Mouse (Mus musculus): Measurements from ENCODE around the gene Slco3a1. TPM values are rescaled to one million over a fixed set of nuclear protein-coding genes. Genes with fewer than 3 reads are reported as not detected.

Gene Slco3a1
- polyA plus RNA-seq, 1 experiment from 2014 or later: 28.2 TPM

GRCm38 (mm10) chr7:74386257-74386656 lies 168.3 kb downstream of the Slco3a1 start:
- no peaks in the 10 kb centered on the region for H3K36me3 ChIP-seq (replicated peaks)
- H3K27me3 ChIP-seq (replicated peaks): no peaks in the 10 kb centered on the region
- no peaks in the 10 kb centered on the region for H3K9me3 ChIP-seq
- no peak for ATAC-seq (replicated peaks)
- no peak overlapping the region for H3K4me2 ChIP-seq
- H3K9ac ChIP-seq: no peak overlapping the region
- H3K4me3 ChIP-seq: no peak overlapping the region
- 71% methylated on average over 5 of the region's 5 CpGs for WGBS
- H3K4me1 ChIP-seq: no peaks in the 10 kb centered on the region
- H3K27ac ChIP-seq: no peak overlapping the region

- Histone ChIP-seq H3K9me3 (no peaks in the 10 kb centered on the region), H3K36me3 (replicated peaks) (no peaks in the 10 kb centered on the region), H3K4me1 (0 out of 2 replicates have a peak, but pooled peaks cover 2% of the 10 kb centered on the region), H3K9ac (no peak overlapping the region), H3K27me3 (replicated peaks) (no peaks in the 10 kb centered on the region), H3K27ac (no peak overlapping the region), H3K4me3 (no peak overlapping the region), H3K4me2 (no peak overlapping the region)
- WGBS: 88% methylated on average over 3 of the region's 3 CpGs
- no peak for ATAC-seq (replicated peaks)
Observed at GRCm38 (mm10) chr7:74383040-74383666, 171.4 kb downstream of the Slco3a1 start.

DNA sequence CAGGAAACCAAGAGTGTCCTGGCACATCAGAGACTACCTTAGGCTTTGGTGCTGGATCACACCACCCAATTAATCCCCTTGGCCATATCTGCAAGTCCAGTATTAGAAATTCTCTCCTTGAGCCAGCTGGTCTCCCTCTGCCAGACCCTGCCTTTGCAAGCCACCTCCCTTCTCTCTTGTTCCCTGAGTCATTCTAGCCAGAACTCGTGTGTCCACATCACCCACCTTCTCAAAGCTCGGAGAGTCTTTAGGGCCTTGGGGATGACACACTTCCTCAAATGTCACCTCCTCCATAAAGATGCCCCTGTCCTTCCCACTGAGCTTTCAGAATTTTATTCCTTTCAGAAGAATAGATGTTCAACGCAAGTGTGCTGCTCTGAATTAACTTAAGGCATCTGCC lies 172.3 kb downstream of the Slco3a1 start:
- Histone ChIP-seq H3K4me1 (0 out of 2 replicates have a peak, but pooled peaks cover 2% of the 10 kb centered on the region), H3K4me3 (no peak overlapping the region), H3K27ac (no peak overlapping the region), H3K9ac (no peak overlapping the region), H3K27me3 (replicated peaks) (no peaks in the 10 kb centered on the region), H3K9me3 (no peaks in the 10 kb centered on the region), H3K4me2 (no peak overlapping the region), H3K36me3 (replicated peaks) (no peaks in the 10 kb centered on the region)
- 79% methylated on average over 3 of the region's 3 CpGs for WGBS
- no peak for ATAC-seq (replicated peaks)

GRCm38 (mm10) chr7:74381881-74382281 lies 172.7 kb downstream of the Slco3a1 start:
- no peaks in the 10 kb centered on the region for H3K9me3 ChIP-seq
- WGBS: 86% methylated on average over 2 of the region's 2 CpGs
- no peak overlapping the region for H3K9ac ChIP-seq
- no peak for ATAC-seq (replicated peaks)
- no peak overlapping the region for H3K27ac ChIP-seq
- H3K27me3 ChIP-seq (replicated peaks): no peaks in the 10 kb centered on the region
- no peak overlapping the region for H3K4me2 ChIP-seq
- H3K36me3 ChIP-seq (replicated peaks): no peaks in the 10 kb centered on the region
- H3K4me1 ChIP-seq: 0 out of 2 replicates have a peak, but pooled peaks cover 2% of the 10 kb centered on the region
- H3K4me3 ChIP-seq: no peak overlapping the region

GRCm38 (mm10) chr7:74381051-74381450 lies 173.5 kb downstream of the Slco3a1 start:
- ATAC-seq (replicated peaks): no peak
- Histone ChIP-seq H3K27ac (no peak overlapping the region), H3K4me3 (no peak overlapping the region), H3K9me3 (no peaks in the 10 kb centered on the region), H3K36me3 (replicated peaks) (no peaks in the 10 kb centered on the region), H3K4me1 (0 out of 2 replicates have a peak, but pooled peaks cover 2% of the 10 kb centered on the region), H3K27me3 (replicated peaks) (no peaks in the 10 kb centered on the region), H3K4me2 (no peak overlapping the region), H3K9ac (no peak overlapping the region)
- 93% methylated on average over 2 of the region's 2 CpGs for WGBS

GRCm38 (mm10) chr7:74377909-74378308 lies 176.7 kb downstream of the Slco3a1 start:
- Histone ChIP-seq H3K9me3 (no peaks in the 10 kb centered on the region), H3K27ac (no peak overlapping the region), H3K4me3 (no peak overlapping the region), H3K27me3 (replicated peaks) (no peaks in the 10 kb centered on the region), H3K36me3 (replicated peaks) (no peaks in the 10 kb centered on the region), H3K9ac (no peak overlapping the region), H3K4me1 (0 out of 2 replicates have a peak, but pooled peaks cover 2% of the 10 kb centered on the region), H3K4me2 (no peak overlapping the region)
- WGBS: 71% methylated on average over 10 of the region's 10 CpGs
- ATAC-seq (replicated peaks): no peak

GRCm38 (mm10) chr7:74376397-74377044 lies 178.1 kb downstream of the Slco3a1 start:
- H3K4me3 ChIP-seq: no peak overlapping the region
- no peak overlapping the region for H3K27ac ChIP-seq
- H3K27me3 ChIP-seq (replicated peaks): no peaks in the 10 kb centered on the region
- H3K36me3 ChIP-seq (replicated peaks): no peaks in the 10 kb centered on the region
- no peak overlapping the region for H3K9ac ChIP-seq
- ATAC-seq (replicated peaks): no peak
- peaks cover 10% of the 10 kb centered on the region; the same call in 1 of the 2 replicates for H3K4me1 ChIP-seq
- no peak overlapping the region for H3K4me2 ChIP-seq
- no peaks in the 10 kb centered on the region for H3K9me3 ChIP-seq
- WGBS: 71% methylated on average over 12 of the region's 12 CpGs

DNA sequence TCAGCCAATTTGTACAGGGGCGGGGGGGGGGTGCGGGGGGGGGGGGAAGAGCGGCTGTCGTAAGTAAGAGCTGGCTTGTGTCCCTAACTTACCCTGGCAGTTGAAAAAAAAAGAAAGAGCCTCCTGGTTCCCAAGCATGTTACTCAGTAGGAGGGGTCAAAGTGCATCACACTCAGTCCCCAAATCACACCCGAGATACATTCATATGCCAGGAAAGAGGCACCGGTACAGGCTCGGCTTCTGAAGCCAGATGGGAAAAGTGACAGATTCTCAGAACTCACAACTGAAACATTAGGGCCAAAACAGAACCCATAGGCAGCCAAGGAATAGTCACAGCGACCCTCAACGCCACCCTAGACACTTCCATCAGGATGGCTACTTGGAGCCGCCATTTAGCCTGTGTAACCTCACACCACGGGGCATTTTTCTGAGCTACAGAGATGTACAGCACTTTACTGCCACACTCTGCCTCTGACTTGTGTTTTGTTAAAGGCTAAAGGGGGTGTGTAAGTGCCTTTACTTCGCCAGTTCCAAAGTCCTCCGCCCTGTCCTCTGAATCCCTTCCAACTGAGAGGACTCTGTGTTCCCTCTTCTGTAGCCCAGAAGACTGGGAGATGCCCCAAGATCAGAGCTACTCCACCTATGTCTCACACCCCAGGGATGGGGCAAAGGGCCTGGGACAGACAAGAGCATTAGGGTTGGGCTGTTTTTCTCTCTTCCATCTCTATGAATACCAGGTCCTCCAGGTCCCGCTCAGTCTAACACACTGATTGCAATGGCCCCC lies 179.2 kb downstream of the Slco3a1 start:
- H3K9me3 ChIP-seq: no peaks in the 10 kb centered on the region
- WGBS: 76% methylated on average over 14 of the region's 14 CpGs
- no peak for ATAC-seq (replicated peaks)
- H3K4me2 ChIP-seq: no peak overlapping the region
- H3K27ac ChIP-seq: no peak overlapping the region
- no peak overlapping the region for H3K4me3 ChIP-seq
- no peaks in the 10 kb centered on the region for H3K36me3 ChIP-seq (replicated peaks)
- peaks cover 11% of the 10 kb centered on the region; the same call in 1 of the 2 replicates for H3K4me1 ChIP-seq
- no peaks in the 10 kb centered on the region for H3K27me3 ChIP-seq (replicated peaks)
- H3K9ac ChIP-seq: no peak overlapping the region

GRCm38 (mm10) chr7:74373056-74373455 lies 181.5 kb downstream of the Slco3a1 start:
- H3K27ac ChIP-seq: no peak overlapping the region
- no peaks in the 10 kb centered on the region for H3K9me3 ChIP-seq
- H3K4me2 ChIP-seq: no peak overlapping the region
- H3K4me1 ChIP-seq: peaks cover 9% of the 10 kb centered on the region; the same call in 1 of the 2 replicates
- no peaks in the 10 kb centered on the region for H3K36me3 ChIP-seq (replicated peaks)
- ATAC-seq (replicated peaks): no peak
- H3K4me3 ChIP-seq: no peak overlapping the region
- no peak overlapping the region for H3K9ac ChIP-seq
- 92% methylated on average over 6 of the region's 6 CpGs for WGBS
- no peaks in the 10 kb centered on the region for H3K27me3 ChIP-seq (replicated peaks)

DNA sequence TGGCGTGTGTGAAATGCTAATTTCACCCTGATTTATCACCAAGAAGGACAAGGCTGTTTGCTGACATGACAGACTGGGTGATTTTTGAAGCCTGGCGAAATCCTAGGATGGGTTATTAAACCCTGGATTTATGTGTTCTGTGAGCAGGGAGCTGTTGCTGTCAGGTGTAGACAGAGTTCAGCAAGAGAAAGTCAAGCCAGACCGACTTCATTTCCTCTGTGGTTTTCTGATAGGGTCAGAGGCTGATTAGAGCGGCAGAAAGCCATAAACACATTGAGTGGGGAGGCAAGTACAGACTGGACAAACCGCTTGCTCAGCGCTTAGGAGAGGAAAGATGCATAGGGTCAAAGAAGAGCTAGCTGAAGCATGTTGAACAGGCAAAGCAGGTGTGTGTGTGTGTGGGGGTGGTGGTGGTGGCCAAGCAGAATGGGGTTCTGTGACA lies 182.4 kb downstream of the Slco3a1 start:
- no peaks in the 10 kb centered on the region for H3K9me3 ChIP-seq

GRCm38 (mm10) chr7:74371656-74372055 lies 182.9 kb downstream of the Slco3a1 start:
- Histone ChIP-seq H3K4me1 (peaks cover 13% of the 10 kb centered on the region), H3K9me3 (no peaks in the 10 kb centered on the region), H3K9ac (no peak overlapping the region), H3K36me3 (replicated peaks) (no peaks in the 10 kb centered on the region), H3K4me3 (no peak overlapping the region), H3K27me3 (replicated peaks) (no peaks in the 10 kb centered on the region), H3K4me2 (no peak overlapping the region), H3K27ac (0 out of 2 replicates have a peak overlapping the region, but pooled peaks have one; percentile 4)
- 40% methylated on average over 2 of the region's 2 CpGs for WGBS
- ATAC-seq (replicated peaks): no peak

More for the DNA sequence above, 182.4 kb downstream of the Slco3a1 start:
- H3K27me3 ChIP-seq (replicated peaks): no peaks in the 10 kb centered on the region
- H3K4me2 ChIP-seq: no peak overlapping the region
- H3K4me1 ChIP-seq: peaks cover 13% of the 10 kb centered on the region
- H3K4me3 ChIP-seq: no peak overlapping the region
- ATAC-seq (replicated peaks): no peak
- no peak overlapping the region for H3K9ac ChIP-seq
- no peaks in the 10 kb centered on the region for H3K36me3 ChIP-seq (replicated peaks)
- no peak overlapping the region for H3K27ac ChIP-seq
- 72% methylated on average over 6 of the region's 6 CpGs for WGBS

GRCm38 (mm10) chr7:74371208-74371607 lies 183.4 kb downstream of the Slco3a1 start:
- WGBS: 27% methylated on average over 2 of the region's 2 CpGs

More at GRCm38 (mm10) chr7:74371208-74371607, 183.4 kb downstream of the Slco3a1 start:
- H3K4me1 ChIP-seq: peaks cover 18% of the 10 kb centered on the region
- H3K9ac ChIP-seq: no peak overlapping the region
- ATAC-seq (replicated peaks): peak; percentile 75
- H3K4me3 ChIP-seq: no peak overlapping the region
- H3K4me2 ChIP-seq: no peak overlapping the region
- H3K27me3 ChIP-seq (replicated peaks): no peaks in the 10 kb centered on the region
- H3K27ac ChIP-seq: no peak overlapping the region
- H3K36me3 ChIP-seq (replicated peaks): no peaks in the 10 kb centered on the region
- H3K9me3 ChIP-seq: no peaks in the 10 kb centered on the region

Measured in midbrain, embryonic 15.5 days (tissue).